Mouse (Mus musculus): ENCODE data around the gene Naa38. TPM values are rescaled to one million over a fixed set of nuclear protein-coding genes. Genes with fewer than 3 reads are reported as not detected.

Gene Naa38
- total RNA-seq, 2 experiments from 2014 or later, result 60.4 to 65.0 TPM

DNA sequence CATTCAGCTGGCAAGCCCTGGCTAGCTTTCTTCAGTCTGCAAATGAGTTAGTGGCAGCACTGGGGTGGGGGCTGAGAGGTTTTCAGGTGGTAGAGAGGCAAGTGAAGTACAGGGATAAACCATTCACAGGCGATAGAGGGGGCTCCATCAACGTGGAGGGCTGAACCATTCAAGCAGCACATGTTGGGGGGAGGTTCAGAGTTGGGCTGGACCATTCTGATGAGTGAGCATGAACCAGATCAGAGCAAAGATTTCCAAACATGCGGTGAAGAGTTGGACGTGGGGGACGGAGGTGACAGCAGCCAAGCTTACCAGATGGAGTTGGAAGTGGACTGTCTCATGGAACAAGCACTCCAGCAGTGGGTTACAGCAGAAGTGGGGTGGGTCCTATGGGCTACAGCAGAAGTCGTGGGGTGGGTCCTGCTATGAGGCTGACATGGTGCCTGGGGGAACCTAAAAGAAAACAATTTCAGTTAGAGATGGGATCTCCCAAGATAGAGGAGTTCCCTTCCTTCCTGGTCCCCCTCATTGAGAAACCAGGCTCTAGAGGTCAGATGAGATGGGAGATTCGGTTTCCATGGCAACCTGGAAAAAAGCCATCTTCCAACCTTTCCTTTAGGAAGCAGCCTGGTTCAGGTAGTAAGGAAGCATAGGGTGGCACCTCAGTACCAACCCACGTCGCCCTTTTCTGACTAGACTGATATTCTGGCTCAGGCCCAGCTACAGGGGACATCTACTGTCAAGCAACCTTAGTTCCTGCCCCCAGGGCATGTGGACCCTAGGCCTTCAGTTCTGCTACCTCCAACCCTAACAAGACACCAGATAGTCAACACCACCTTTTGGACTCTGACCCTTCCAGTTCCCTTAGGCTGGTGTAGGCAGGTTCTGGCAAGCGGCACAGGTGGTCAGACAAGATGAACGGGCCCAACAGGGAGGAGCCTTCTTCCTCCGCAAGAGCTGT, 18.2 kb downstream of the Naa38 start, which contains the start of gene Kdm6b:
Gene Kdm6b (minus strand): TSS at position 455 of the 961 bp plus-strand sequence.
- DNase-seq, result no peak

- peak; percentile 34 for DNase-seq
Observed at GRCm38 (mm10) chr11:69414421-69415326, 19.4 kb downstream of the Naa38 start.

DNA sequence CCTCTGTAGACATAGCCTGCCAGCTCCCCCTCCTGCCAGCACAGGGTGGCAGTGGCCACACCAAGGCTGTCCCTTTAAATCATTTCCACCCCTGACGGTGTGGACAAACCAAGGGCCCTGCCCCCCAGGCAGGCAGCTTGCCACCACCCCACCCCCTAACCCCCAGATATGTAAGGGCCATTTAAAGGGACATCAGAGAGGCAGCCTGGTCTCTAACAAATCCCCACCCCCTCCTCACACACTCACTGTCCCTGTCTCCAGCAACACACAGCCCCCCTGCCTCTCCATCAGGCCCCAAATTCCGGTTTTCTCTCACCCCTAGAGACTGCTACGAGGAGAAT, 20.0 kb downstream of the Naa38 start:
- peak; percentile 90 for DNase-seq

DNA sequence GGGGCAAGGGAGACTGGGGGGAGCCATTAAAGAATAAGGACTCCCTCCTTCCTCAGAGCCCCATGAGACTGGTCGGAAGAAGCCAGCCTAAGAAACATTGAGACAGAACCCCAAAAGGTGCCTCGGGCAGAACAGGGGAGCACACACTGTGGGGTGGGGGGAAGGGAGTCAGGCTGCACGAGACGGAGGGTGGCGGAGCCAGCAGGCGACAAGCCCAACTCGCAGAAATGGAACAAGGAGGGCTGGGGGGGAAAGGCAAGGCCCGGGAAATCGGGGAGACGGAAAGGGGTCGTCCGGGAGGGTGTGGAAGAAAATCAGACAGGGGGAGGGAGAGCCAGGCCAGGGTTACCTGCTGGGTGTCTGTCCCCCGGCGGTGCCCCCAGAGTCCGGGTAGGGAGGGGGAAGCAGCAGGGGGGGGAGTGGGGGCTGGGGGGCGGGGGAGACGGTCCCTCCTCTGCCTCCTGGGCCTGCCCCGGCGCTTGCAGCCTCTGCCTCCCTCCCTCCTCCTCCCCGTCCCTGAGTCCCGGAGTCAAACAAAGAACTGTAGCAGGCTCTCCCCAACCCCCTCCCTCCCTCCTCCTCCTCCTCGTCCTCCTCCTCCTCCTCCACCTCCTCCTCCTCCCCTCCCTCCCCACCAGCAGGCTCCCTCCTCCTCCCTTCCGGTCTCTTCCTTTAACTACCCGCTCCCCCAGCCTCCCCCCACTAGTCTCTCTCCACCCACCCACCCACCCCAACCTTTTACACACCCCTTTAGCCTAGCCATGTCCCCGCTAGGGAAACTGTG, 20.6 kb downstream of the Naa38 start:
- peak; percentile 80 for DNase-seq

- DNase-seq, result no peak
Observed at GRCm38 (mm10) chr11:69416509-69416908, 21.2 kb downstream of the Naa38 start.

GRCm38 (mm10) chr11:69416921-69417448, 21.7 kb downstream of the Naa38 start:
- DNase-seq, result no peak

DNA sequence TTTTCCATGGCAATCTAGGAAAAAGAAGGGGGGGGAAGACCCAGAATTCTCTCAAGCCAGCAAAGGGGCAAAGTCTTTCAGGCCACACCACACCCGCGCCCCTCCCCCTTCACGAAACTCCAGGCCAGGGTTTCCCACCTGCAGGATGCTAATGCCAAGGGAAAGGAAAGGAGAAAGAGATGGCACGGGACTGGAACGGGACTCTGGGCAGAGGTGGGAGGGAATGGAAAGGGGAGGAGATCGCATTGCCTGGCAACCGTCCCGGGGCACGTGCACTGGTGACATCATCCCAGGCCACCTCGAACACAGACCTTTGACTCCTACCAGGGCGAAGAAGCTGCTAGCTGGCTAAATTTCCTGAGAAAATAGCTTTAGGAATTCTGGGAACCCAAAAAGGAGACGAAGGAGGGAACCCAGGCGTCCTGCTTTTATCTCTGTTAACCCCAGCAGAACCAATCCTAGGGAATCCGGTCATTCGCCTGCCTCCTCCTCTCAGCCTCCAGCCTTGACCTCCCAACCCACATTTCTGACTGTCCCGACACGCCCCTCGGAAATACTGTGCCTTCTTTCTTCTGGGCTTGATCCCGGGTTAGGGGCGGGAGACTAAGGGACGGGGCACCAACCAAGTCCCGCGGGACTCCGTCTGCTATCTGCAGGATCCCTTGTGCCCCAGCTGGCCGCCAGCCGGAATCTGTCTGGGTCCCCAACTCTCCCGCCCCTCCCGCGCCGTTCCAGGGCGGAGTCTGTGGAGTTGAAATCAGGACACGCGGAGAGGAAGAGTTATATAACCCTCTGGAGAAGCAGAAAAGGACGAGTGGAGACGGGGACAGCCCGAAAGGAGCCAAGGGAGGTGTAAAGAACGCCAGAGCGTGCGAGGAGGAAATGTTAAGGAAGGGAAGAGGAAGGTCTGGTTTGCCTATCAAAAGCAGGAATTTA, 22.4 kb downstream of the Naa38 start:
- peak; percentile 95 for DNase-seq

DNA sequence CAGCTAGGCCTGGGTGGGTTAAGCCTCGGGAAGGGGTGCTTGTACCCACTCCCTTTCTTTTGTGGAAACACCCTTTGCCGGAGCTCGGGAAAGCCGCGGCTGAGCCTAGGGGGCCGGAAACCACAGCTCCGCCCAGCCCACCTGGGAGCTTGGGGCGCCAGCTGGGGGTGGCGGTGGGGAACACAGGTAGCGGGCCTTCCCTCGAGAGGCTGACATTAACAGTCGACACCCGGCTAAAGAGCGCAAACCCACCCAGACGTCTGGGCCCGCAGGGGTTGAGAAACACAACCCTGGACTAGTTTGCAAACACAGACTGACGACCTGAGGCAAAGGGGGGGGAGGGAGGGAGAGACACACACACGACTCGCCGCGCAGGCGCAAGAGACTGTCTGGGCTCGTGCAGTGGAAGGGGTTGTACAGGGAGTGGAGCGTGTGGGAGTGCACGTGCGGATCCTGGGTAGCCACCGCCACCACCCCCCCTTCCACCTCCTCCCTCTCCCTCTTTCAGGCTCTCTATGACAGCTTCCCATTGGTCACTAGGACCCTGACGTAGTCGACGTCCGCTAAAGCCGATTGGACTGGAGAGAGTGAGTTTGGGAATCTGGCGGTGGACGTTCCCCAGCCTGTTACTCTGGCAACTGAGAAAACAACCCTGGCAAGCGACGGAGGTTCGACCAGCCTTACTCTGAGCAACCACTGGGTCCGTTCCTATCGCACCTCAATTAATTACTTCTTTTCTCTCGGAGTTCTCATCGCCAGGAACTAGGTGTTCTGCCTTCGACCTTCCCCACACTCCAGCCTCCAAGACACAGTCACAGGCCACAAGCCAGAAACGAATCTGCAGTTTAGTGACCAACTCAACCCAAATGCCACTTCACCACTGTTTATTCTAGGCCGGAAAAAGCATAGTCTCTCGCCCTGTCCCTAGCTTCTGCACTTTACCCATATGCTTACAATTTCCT, 23.5 kb downstream of the Naa38 start:
- DNase-seq, result peak; percentile 98

DNA sequence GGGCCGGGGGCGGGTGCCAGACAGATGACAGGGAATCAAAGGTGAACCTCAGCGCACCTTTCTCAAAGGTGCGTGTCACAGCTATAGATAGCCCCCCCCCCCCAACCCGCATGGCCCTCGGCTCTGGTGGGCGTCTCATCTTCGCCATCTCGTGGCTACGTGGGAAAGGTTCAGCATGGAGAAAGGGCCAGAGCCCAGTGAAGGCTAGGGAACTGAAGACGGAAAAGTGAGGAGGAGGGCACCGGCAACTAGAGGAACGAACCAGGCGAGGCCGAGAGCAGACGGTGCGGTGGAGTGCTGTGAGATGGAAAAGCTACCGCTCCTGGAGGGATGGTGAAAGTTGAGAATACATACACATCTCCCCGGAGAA, 24.1 kb downstream of the Naa38 start:
- peak; percentile 26 for DNase-seq

- peak; percentile 50 for DNase-seq
Observed at GRCm38 (mm10) chr11:69419813-69420553, 24.7 kb downstream of the Naa38 start.

DNA sequence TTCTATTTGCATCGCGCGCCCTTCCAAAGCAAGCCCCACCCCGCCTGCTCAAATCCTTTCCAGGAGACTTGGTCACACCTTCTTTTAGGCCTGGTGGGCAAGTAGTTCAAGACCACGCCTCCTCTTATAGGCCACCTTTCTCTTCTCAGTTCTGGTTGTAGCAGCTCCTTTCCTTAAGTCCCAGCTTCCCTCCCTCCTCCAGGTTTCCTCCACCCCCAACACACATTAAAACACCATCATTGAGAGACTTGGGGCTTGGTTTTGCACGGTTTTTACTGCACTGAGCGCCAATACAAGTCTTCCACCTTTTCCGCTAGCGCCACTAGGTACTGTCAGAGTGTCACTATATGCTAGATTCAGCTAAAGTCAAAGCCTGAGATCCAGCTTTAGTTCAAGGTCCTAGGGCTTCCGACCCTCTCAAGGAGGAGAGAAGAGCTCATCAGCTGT, 25.3 kb downstream of the Naa38 start:
- no peak for DNase-seq

DNA sequence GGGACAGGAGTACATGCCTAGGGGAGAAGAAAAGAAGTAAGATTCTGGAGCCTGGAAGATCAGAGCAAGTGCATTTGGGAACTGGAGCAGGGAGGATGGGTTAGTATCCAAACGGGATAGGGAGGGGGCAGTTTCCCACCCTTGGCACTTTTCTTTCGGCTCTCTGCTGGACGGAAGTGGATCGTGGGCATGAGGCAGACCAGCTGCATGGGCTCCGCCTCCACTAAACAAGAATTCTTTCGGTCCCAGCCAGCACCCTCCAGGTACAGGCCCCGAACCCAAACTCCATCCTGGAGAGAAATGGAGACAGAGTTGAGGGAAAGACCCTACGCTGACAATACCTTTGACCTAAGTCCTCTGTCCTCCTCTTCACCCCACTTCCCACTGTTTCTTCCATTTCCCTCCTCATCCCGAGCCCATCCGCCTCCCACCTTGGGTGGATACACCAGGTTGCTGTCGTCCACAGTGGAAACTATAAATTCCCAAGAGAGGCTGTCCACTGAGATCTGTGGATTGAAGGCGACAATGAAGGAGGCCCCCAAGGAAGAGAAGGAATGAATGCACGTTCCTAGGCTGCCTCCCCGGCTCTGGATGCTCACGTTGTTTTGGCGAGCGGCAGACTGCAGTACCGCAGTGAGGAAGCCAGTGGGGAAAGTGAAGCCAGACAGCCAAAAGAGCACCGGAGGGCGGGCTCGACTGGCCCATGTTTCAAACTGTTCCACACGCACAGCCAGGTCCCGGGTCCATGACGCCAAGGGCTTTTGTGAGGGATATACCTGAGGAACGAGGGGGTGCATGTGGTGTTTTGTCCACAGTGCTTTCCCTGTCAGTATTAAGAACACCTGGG, 26.1 kb downstream of the Naa38 start:
- DNase-seq, result no peak

DNA sequence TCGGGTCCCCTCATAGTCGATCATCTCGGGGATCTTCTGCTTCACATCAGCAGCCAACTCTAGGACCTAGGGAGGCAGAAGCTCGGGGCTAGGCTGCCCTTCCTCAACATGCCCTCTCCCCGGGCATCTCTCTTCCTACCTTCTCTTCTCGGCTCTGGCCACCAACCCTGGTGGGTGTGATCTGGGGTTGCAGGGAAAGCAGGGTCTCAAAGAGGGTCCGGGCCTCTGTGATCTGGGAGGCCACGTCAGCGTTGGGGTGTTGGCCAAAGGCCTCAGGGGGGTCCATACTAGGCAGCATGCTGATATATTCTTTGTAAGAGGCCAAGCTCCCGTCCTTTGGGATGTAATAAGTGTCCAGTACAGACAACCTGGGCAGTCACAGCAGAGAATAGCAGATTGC, 27.6 kb downstream of the Naa38 start:
- no peak for DNase-seq

DNA sequence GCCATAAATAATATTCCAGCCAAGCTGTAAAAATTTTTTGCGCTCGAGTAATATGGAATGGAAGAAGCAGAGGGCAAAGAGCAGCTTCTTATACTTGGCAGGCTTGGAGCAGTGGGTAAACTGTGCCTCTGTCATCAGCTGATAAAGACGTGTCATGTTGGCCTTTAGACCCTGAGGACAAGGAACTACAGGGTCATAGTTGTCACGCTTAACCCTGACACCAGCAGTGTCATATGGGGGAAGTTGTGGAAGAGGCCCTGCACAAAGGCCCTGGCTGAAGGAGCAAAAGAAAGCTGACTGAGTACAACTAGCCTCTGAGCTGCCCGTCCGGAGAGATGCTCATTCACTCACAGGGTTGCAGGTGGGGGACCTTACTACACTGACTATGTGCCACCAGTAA, 28.6 kb downstream of the Naa38 start:
- DNase-seq, result no peak

- DNase-seq, result no peak
Observed at GRCm38 (mm10) chr11:69426246-69426645, 31.0 kb downstream of the Naa38 start.

DNA sequence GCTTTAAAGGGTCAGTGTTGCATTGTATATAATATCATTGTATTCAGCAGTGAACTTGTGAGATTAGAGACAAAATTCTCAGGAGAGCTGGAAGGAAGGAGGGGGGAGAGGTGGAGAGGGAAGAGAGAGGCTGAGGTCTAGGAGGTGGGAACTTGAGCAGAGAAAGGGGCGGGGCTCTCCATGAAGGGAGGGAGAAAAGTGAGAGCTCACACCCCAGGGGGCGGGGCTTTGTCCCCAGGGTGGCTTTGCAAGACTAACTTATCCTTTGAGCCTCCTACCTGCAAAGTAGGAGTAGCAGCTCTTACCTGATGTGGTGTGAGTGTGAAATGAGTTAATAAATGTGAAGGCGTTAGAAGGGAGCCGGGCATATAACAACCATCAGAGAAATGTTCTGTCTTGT, 33.5 kb downstream of the Naa38 start:
- DNase-seq, result peak; percentile 41

DNA sequence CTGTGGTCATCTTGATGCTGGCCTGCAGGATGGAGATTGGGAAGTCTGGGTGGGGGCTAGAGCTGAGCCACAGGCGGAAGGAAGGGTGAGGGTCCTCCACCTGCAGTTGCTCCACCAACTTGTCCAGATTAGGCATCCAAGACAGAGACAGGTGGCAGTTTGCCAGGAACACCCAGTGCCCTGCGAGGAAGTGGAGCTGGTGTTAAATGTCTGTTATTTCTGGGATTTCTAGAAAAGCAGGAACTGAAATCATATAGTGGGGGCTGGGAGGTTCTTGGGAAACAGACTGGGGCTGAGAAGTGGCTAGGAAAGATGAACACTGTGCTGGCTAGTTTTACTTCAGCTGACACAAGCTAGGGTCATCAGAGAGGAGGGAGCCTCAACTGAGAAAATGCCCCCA, 34.0 kb downstream of the Naa38 start:
- peak; percentile 41 for DNase-seq

GRCm38 (mm10) chr11:69430631-69431030, 35.3 kb downstream of the Naa38 start:
- DNase-seq, result no peak
